Mouse (Mus musculus) MEL (cell line): ENCODE measurements around the gene Trim56. TPM values are rescaled to one million over a fixed set of nuclear protein-coding genes. Genes with fewer than 3 reads are reported as not detected.

Source experiments
- DNase-seq: peaks from one replicate; pipeline ENCODE4 v3.0.0; 2011; ENCODE audit warnings: low read depth, low spot score
- H3K27ac ChIP-seq: 2 replicates; pipeline ENCODE4 v1.5.1; 2012; ENCODE audit warnings: low read depth, mild to moderate bottlenecking, control low read depth, low read length, moderate library complexity; ENCODE audit not compliant: control insufficient read depth
- H3K27me3 ChIP-seq, 2 experiments: fragments of 150-350 bp in 1 of 2; sonication (generic) in 1 of 2; 2 replicates each; pipeline ENCODE4 v1.6.1; 2012; ENCODE audit warnings: low read length in 2 of 2, mild to moderate bottlenecking in 2 of 2, improper control_type of control experiment in 1 of 2, moderate library complexity in 1 of 2; ENCODE audit not compliant: insufficient read depth in 2 of 2, control insufficient read depth in 1 of 2
- H3K36me3 ChIP-seq, 2 experiments: 2 replicates each; pipeline ENCODE4 v1.6.1; 2012 to 2014; ENCODE audit warnings: low read length in 2 of 2, improper control_type of control experiment in 1 of 2, inconsistent platforms in 1 of 2, mild to moderate bottlenecking in 1 of 2; ENCODE audit not compliant: insufficient read depth in 2 of 2, control insufficient read depth in 1 of 2
- H3K4me1 ChIP-seq, 2 experiments: fragments of 150-350 bp in 1 of 2; sonication (generic) in 1 of 2; 2 replicates each; pipeline ENCODE4 v1.6.1; 2012; ENCODE audit warnings: low read length in 2 of 2, improper control_type of control experiment in 1 of 2, mild to moderate bottlenecking in 1 of 2; ENCODE audit not compliant: insufficient read depth in 2 of 2, control insufficient read depth in 1 of 2
- H3K4me3 ChIP-seq, 2 experiments: fragments of 150-350 bp in 1 of 2; sonication (generic) in 1 of 2; 2 replicates each; pipeline ENCODE4 v1.5.1; 2012; ENCODE audit warnings: low read depth in 2 of 2, low read length in 2 of 2, mild to moderate bottlenecking in 2 of 2, moderate library complexity in 2 of 2, control low read depth in 1 of 2, improper control_type of control experiment in 1 of 2; ENCODE audit not compliant: control insufficient read depth in 1 of 2, insufficient read depth in 1 of 2
- H3K79me2 ChIP-seq: 2 replicates; pipeline ENCODE4 v1.6.1; 2012; ENCODE audit warnings: mild to moderate bottlenecking, low read length, moderate library complexity; ENCODE audit not compliant: control insufficient read depth, poor library complexity, insufficient read depth
- H3K9ac ChIP-seq: 2 replicates; pipeline ENCODE4 v1.6.1; 2012; ENCODE audit warnings: low read depth, mild to moderate bottlenecking, control low read depth, low read length, moderate library complexity; ENCODE audit not compliant: control insufficient read depth, poor library complexity, severe bottlenecking
- H3K9me3 ChIP-seq: fragments of 150-350 bp; sonication (generic); replicated peaks from 2 replicates; pipeline ENCODE4 v1.6.1; 2012; ENCODE audit warnings: mild to moderate bottlenecking, low read length, improper control_type of control experiment, moderate library complexity; ENCODE audit not compliant: insufficient read depth
- CHD1 ChIP-seq: IDR thresholded peaks from 2 replicates; pipeline ENCODE4 v1.6.1; 2012; ENCODE audit warnings: low read depth, mild to moderate bottlenecking, inconsistent platforms, low read length, improper control_type of control experiment
- CHD2 ChIP-seq: IDR thresholded peaks from 2 replicates; pipeline ENCODE4 v1.6.1; 2011; ENCODE audit warnings: low read length, improper control_type of control experiment
- CTCF ChIP-seq, 3 experiments: IDR thresholded peaks in 2 of 3; conservative IDR thresholded peaks in 1 of 3; 2 replicates each; pipeline ENCODE4 v1.5.1; 2011 to 2012; ENCODE audit warnings: low read length in 3 of 3, low read depth in 2 of 3, mild to moderate bottlenecking in 2 of 3, improper control_type of control experiment in 1 of 3, inconsistent platforms in 1 of 3, mixed read lengths in 1 of 3, moderate library complexity in 1 of 3; ENCODE audit not compliant: control insufficient read depth in 1 of 3, insufficient read depth in 1 of 3, poor library complexity in 1 of 3, severe bottlenecking in 1 of 3
- E2F4 ChIP-seq: IDR thresholded peaks from 2 replicates; pipeline ENCODE4 v1.6.1; 2011; ENCODE audit warnings: low read depth, low read length, improper control_type of control experiment, borderline replicate concordance
- ELF1 ChIP-seq: IDR thresholded peaks from 2 replicates; pipeline ENCODE4 v1.6.1; 2014; ENCODE audit warnings: low read depth, mild to moderate bottlenecking, inconsistent platforms, low read length, improper control_type of control experiment, moderate library complexity
- GATA1 ChIP-seq: IDR thresholded peaks from 2 replicates; pipeline ENCODE4 v1.6.1; 2011; ENCODE audit warnings: low read depth, low read length, improper control_type of control experiment
- HCFC1 ChIP-seq: IDR thresholded peaks from 2 replicates; pipeline ENCODE4 v1.6.1; 2012; ENCODE audit warnings: low read depth, mild to moderate bottlenecking, inconsistent platforms, low read length, improper control_type of control experiment, moderate library complexity
- JUND ChIP-seq: IDR thresholded peaks from 2 replicates; pipeline ENCODE4 v1.6.1; 2011; ENCODE audit warnings: low read depth, mild to moderate bottlenecking, improper control_type of control experiment, low read length
- KAT2A ChIP-seq: conservative IDR thresholded peaks from 2 replicates; pipeline ENCODE4 v1.6.1; 2012; ENCODE audit warnings: low read depth, low read length, improper control_type of control experiment, inconsistent platforms
- MAFK ChIP-seq: IDR thresholded peaks from 2 replicates; pipeline ENCODE4 v1.6.1; 2011; ENCODE audit warnings: low read depth, mild to moderate bottlenecking, low read length, improper control_type of control experiment, borderline replicate concordance
- MAX ChIP-seq: IDR thresholded peaks from 2 replicates; pipeline ENCODE4 v1.6.1; 2011; ENCODE audit warnings: low read length, improper control_type of control experiment
- MAZ ChIP-seq: IDR thresholded peaks from 2 replicates; pipeline ENCODE4 v1.6.1; 2012; ENCODE audit warnings: low read depth, mild to moderate bottlenecking, inconsistent platforms, low read length, improper control_type of control experiment
- MEF2A ChIP-seq: IDR thresholded peaks from 2 replicates; pipeline ENCODE4 v1.6.1; 2014; ENCODE audit warnings: low read depth, mild to moderate bottlenecking, inconsistent platforms, low read length, improper control_type of control experiment; ENCODE audit not compliant: poor library complexity, insufficient replicate concordance, severe bottlenecking; ENCODE audit errors: extremely low read depth
- MXI1 ChIP-seq: IDR thresholded peaks from 2 replicates; pipeline ENCODE4 v1.6.1; 2011; ENCODE audit warnings: mild to moderate bottlenecking, low read depth, low read length, improper control_type of control experiment
- MYB ChIP-seq: IDR thresholded peaks from 2 replicates; pipeline ENCODE4 v1.6.1; 2011; ENCODE audit warnings: mild to moderate bottlenecking, low read depth, low read length, improper control_type of control experiment
- NELFE ChIP-seq: IDR thresholded peaks from 2 replicates; pipeline ENCODE4 v1.6.1; 2011; ENCODE audit warnings: low read depth, low read length, improper control_type of control experiment
- POLR2A ChIP-seq, 2 experiments: IDR thresholded peaks; 2 replicates each; pipeline ENCODE4 v1.6.1; 2011 to 2012; ENCODE audit warnings: low read length in 2 of 2, mild to moderate bottlenecking in 2 of 2, control low read depth in 1 of 2, improper control_type of control experiment in 1 of 2, low read depth in 1 of 2, moderate library complexity in 1 of 2; ENCODE audit not compliant: control insufficient read depth in 1 of 2, insufficient read depth in 1 of 2, poor library complexity in 1 of 2
- SIN3A ChIP-seq: IDR thresholded peaks from 2 replicates; pipeline ENCODE4 v1.6.1; 2012; ENCODE audit warnings: low read length, improper control_type of control experiment, inconsistent platforms
- SMC3 ChIP-seq: IDR thresholded peaks from 2 replicates; pipeline ENCODE4 v1.6.1; 2011; ENCODE audit warnings: low read depth, low read length, improper control_type of control experiment
- TBP ChIP-seq: IDR thresholded peaks from 2 replicates; pipeline ENCODE4 v1.8.0; 2011; ENCODE audit warnings: low read depth, low read length, improper control_type of control experiment
- TCF12 ChIP-seq: IDR thresholded peaks from 2 replicates; pipeline ENCODE4 v1.6.1; 2014; ENCODE audit warnings: low read depth, mild to moderate bottlenecking, inconsistent platforms, low read length, improper control_type of control experiment, moderate library complexity
- ZNF384 ChIP-seq: IDR thresholded peaks from 2 replicates; pipeline ENCODE4 v1.6.1; 2012; ENCODE audit warnings: low read depth, mild to moderate bottlenecking, inconsistent platforms, low read length, improper control_type of control experiment
- polyA plus RNA-seq, 2 experiments: library from polyadenylated mRNA; stranded (reverse) in 1 of 2; unstranded in 1 of 2; fragments of >175 nt in 1 of 2; fragments of >200 nt in 1 of 2; gene quantifications; 2 replicates each; pipeline versions ENCODE4 v1.2.1 to v1.2.4; 2012; ENCODE audit warnings: low replicate concordance in 2 of 2, low read depth in 1 of 2; ENCODE audit not compliant: insufficient read length in 2 of 2, insufficient read depth in 1 of 2, missing spikeins in 1 of 2
- total RNA-seq: library from RNA; depleted of rRNA; stranded (reverse); fragments of 300-350 nt; gene quantifications from 2 replicates; pipeline ENCODE4 v1.2.3, GENCODE M21; 2012

The Trim56 gene
- total and polyA plus RNA-seq, 3 experiments: 21.8 to 75.8 (median 22.8) TPM

- peak overlapping the region in 1 of 2 experiments; percentile 22; a peak in 2 of 4 replicates for H3K4me3 ChIP-seq
- peaks cover 0 to 20% of the 10 kb centered on the region in 2 experiments; a peak in 2 of 4 replicates for H3K36me3 ChIP-seq
- H3K9ac ChIP-seq: peak overlapping the region; percentile 22
- no peaks in the 10 kb centered on the region for H3K79me2 ChIP-seq
- no peaks in the 10 kb centered on the region for H3K27me3 ChIP-seq
- peak; percentile 90 for DNase-seq
- 0 out of 2 replicates have a peak, but pooled peaks have one; percentile 43 for TF ChIP-seq NELFE
- no peak for TF ChIP-seq SMC3
- peak in 1 of 2 experiments; percentile 68; a peak in 2 of 4 replicates for TF ChIP-seq POLR2A (IDR thresholded peaks at IDR 0.05; ENCODE audit: control insufficient read depth in 1 of 2, insufficient read depth in 1 of 2, low read depth in 1 of 2, low read length in 2 of 2, poor library complexity in 1 of 2)
- TF ChIP-seq TBP: peak; percentile 73; the same call in 1 of the 2 replicates
- peak overlapping the region; percentile 57 for H3K27ac ChIP-seq
- H3K9me3 ChIP-seq: no peaks in the 10 kb centered on the region
- H3K4me1 ChIP-seq: peaks cover 9 to 40% of the 10 kb centered on the region in 2 experiments
Measured at GRCm38 (mm10) chr5:137079849-137080248, 36.2 kb downstream of the Trim56 start.

GRCm38 (mm10) chr5:137078616-137079015 is 37.4 kb downstream of the Trim56 start:
- no peak for DNase-seq
- Histone ChIP-seq H3K79me2 (no peaks in the 10 kb centered on the region), H3K9ac (no peak overlapping the region), H3K36me3 (peaks cover 0 to 15% of the 10 kb centered on the region in 2 experiments; a peak in 2 of 4 replicates), H3K27ac (no peak overlapping the region), H3K4me1 (peaks cover 5 to 34% of the 10 kb centered on the region in 2 experiments; a peak in 3 of 4 replicates), H3K9me3 (no peaks in the 10 kb centered on the region), H3K4me3 (no peak overlapping the region), H3K27me3 (no peaks in the 10 kb centered on the region)
- TF ChIP-seq TCF12 (no peak), ZNF384 (no peak), MYB (no peak), HCFC1 (no peak), ELF1 (no peak), GATA1 (no peak), MXI1 (no peak), MAX (no peak), CTCF (IDR thresholded peaks at IDR 0.05 in 2 of 3, conservative IDR thresholded peaks at IDR 0.05 in 1 of 3; ENCODE audit: control insufficient read depth in 1 of 3, insufficient read depth in 1 of 3, low read depth in 2 of 3, low read length in 3 of 3, poor library complexity in 1 of 3, severe bottlenecking in 1 of 3) (no peak), MEF2A (no peak), KAT2A (no peak), SIN3A (no peak), MAFK (no peak), CHD2 (no peak), JUND (no peak), E2F4 (no peak), MAZ (no peak), CHD1 (no peak)
